Mouse (Mus musculus) thymus, postnatal 14 days (tissue): ENCODE measurements around the gene Ankrd49.

Source experiments
- DNase-seq: peaks from one replicate; pipeline ENCODE4 v3.0.0; 2021

The Ankrd49 gene

GRCm38 (mm10) chr9:14784039-14785002 is at the start of gene Ankrd49, which contains the start of gene Mre11a:
Gene Ankrd49 (minus strand): TSS chr9:14784856.
Gene Mre11a (plus strand): TSS chr9:14784654.
- DNase-seq: peak; percentile 91

DNA sequence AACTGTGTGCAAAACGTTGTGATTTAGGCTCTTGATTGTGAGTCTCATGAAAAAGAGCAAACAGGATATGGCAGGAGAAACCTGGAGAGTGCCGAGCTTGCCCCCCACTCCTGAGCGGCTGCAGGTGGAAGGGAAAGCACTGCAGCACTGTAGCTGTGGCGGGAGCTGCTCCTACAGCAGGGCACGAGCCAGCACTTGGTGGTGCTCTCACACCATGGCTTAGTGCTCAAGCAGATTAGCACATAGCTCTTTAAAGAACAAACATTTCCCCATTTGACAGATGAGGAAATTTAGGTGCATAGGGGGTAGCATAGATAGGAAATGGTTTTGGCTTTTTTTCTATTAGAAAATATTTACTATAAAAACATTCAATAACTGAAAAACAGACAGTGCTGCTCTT is 47.4 kb upstream of the Ankrd49 start:
- DNase-seq: no peak

DNA sequence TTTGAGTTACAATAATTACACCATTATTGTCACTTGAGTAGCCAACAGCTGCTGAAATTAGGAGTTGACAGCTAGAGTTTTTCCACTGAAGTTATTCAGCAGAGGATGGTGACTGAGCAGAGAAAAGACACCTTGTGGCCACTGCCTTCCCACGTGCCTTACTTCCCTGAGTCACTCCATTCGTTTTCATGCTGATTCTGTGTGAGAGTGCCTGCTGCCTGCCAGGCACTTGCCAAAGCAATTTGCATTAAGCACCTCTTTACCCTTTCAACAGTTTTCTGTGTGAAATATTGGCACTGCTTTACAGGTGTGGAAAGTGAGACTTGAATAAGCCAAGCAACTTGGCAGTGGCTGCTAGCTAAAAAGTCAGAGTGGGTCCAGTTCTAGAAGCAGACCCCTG is 43.2 kb upstream of the Ankrd49 start:
- no peak for DNase-seq

DNA sequence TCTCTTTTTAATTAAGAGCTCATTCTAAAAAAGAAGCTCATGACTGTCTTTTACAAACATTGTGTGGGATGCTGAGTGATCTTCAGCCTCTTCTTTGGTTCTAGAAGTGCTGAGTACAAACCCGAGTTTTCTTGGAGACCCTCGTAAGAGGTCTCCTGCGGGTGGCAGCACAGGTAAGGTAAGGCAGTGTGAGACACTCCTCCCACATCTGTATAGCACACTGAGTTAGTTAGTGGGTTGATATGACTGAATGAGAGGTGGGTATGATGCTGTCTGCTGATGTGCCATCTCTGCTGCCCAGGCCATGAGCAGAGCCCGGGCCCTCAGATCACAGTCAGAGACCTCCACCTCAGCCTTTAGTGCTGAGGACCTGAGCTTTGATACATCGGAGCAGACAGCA is 40.2 kb upstream of the Ankrd49 start:
- DNase-seq: peak; percentile 15

GRCm38 (mm10) chr9:14821396-14821795 is 36.7 kb upstream of the Ankrd49 start:
- DNase-seq: no peak

DNA sequence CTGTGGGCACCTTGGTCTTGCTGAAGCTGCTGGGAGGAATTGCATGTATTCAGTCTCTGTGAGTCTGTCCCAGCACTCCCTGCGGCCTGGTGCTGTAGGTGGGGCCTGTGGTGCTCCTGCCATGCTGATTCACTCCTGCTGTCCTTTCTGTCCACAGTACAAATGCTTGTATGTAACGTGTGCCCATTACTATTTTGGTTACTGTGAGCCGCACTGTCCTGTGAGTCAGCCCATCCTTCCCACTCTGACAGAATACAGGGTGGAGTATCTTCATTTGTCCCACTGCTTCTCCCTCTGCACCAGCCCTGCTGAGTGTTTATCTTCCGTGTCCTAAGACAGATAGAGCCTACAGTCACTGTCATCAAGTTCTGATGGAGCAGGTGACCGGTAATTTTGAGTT is 25.5 kb upstream of the Ankrd49 start:
- no peak for DNase-seq

GRCm38 (mm10) chr9:14806786-14807185 is 22.1 kb upstream of the Ankrd49 start:
- no peak for DNase-seq

- DNase-seq: no peak
These were observed 21.1 kb upstream of the Ankrd49 start for GRCm38 (mm10) chr9:14805714-14806113.

GRCm38 (mm10) chr9:14787356-14787755 is 2.7 kb upstream of the Ankrd49 start:
- DNase-seq: no peak

DNA sequence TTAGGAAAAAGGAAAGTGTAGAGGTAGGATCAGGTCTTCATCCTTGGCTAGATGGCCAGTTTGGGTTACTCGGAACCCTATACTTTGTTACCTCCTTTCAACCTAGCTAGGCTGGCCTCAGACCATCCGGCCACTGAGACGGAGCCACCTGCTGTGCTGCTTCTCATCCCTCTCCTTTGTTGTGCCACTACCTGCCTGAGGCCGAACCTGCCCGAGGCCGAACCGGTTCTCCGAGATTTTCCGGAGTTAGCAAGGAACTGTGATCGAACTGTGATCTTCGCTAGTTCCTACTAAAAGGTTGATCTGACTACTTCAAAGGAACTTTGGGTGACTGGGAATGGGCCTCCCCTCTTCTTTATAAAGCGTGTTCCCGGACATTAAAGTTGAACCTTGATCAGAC is 6.3 kb downstream of the Ankrd49 start:
- DNase-seq: no peak

DNA sequence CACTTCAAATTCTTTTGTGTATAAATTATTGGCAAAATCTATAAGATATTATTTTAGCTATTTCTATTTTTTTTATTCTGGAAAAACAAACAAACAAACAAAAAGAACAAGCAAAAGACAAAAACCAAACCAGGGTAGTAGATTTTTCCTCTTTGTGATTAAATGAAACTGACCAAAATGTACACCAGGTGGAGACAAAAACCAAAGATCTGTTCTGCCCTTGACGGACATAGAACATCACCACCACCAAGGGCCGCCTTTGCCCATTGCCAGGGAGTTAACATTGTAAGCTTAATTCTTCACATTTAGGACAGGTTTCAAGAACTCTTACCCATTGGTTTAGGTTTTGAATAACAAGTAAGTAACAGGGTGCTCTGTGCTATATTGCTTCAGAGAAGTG is 10.8 kb downstream of the Ankrd49 start:
- no peak for DNase-seq

GRCm38 (mm10) chr9:14772074-14772473 is 12.6 kb downstream of the Ankrd49 start:
- no peak for DNase-seq

DNA sequence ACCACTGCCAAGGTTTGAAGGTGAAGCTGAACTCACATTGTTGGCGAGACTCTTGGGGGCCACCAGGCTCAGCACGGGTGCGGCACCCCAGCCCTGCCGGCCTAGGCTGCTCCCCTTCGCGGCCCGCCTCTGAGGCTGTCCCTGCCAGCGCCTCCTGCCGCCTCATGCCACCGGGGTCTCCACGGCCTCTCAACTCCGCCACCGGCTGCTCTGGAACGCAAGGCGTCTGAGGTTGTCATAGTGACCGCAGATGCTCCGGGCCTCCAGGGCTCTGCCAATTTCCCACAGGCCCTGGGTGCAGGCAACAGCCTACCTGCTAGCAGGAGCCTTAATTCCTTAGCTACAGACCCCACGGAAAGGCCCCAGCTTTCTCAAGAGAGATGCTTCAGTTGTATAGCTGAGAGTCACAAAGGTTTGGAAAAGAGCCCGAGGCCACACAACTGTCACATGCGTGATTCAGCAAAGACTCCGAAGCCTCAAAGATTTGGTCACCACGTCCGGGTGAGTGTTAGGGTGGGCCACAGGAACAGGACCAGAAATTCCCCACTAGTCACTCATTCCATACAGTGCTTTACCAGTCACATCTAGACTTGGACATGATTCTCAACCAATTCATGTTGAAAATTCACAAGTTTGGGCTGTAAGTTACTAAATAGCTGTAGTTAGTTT is 13.7 kb downstream of the Ankrd49 start, which contains the start of gene 1700012B09Rik:
1700012B09Rik (minus strand) TSS at position 228 of the 669 bp plus-strand sequence.
- peak; percentile 8 for DNase-seq

DNA sequence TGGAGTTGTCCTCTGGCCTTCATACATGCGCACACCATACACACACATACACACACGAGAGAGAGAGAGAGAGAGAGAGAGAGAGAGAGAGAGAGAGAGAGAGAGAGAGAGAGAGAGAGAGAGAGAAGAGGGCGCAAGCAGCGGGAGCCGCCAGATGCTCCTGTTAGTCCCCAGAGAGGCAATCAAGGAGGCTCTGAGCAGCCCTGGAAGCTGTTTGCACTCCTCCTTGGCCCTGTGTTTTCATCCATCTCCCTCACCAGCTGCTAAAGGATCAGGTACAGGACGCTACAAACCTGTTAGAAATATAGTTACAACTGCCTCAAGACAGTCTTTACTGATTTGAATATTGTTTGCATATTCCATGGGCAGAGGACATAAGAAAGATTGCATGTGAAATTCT is 14.8 kb downstream of the Ankrd49 start:
- DNase-seq: no peak

DNA sequence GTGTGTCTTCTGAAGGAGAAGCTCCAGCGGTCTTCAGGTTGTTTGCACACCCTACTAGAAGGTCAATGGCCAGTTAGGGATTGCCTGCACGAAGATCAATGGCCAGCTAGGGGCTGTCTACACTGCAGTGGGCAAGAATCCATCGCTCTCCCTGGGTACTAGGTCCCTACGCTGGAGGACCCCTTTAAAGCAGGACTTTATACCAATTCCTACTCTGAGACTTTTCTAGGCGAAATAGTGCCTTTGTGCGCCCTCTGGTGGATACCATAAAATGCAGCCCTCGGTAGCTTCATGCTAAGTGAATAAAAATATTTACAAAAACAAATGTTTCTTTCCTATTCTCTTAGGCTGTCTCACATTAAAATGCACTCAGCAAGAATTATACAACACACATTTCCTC is 19.9 kb downstream of the Ankrd49 start:
- DNase-seq: peak; percentile 59

DNA sequence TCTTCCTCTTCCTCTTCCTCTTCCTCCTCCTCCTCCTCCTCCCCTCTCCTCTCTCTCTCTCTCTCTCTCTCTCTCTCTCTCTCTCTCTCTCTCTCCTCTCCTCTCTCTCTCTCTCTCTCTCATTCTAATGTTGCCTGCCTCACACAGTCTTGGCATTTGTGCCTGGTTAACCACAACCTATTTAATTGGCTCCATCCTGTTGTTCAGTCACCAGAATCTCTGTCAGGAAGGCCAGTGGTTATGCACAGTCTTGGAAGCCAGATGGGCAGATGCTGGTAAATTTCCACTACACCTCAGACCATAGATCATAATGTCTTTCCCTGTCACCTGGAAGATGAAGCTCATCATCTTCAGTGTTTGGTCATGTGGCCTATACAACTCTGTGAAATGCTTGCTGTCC is 25.4 kb downstream of the Ankrd49 start:
- no peak for DNase-seq

GRCm38 (mm10) chr9:14758590-14758989 is 26.1 kb downstream of the Ankrd49 start:
- no peak for DNase-seq

- DNase-seq: no peak
These were observed 30.2 kb downstream of the Ankrd49 start for GRCm38 (mm10) chr9:14754469-14754868.

- DNase-seq: no peak
These were observed 30.7 kb downstream of the Ankrd49 start for GRCm38 (mm10) chr9:14753947-14754346.

GRCm38 (mm10) chr9:14752001-14752522 is 32.6 kb downstream of the Ankrd49 start, which contains the start of gene Fut4:
Gene Fut4 (minus strand): TSS chr9:14752393.
- peak; percentile 63 for DNase-seq

DNA sequence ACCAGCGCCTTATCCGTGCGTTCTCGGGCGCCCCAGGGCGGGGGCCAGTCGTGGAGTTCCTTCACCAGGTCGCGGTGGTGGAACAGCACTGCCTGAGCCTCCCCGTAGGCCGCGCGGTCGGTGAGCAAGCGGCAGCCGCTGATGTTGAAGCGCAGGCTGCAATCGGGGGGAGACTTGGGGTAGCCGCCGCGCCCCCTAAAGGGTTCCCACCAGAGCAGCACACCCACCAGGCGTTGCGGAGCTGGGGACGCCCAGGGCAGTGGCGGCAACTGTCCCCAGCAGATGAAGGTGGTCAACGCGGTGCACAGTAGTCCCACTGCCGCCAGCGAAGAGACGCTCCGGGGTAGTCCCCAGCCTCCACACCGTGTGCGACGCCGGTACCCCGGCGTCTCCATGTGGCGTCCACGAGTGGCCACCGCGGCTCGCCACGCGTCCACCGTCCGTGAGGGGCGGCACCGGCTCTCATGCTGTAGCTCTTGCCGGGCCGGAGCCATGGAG is 33.1 kb downstream of the Ankrd49 start:
- DNase-seq: peak; percentile 55

- no peak for DNase-seq
These were observed 33.7 kb downstream of the Ankrd49 start for GRCm38 (mm10) chr9:14750901-14751502.
